Mouse (Mus musculus) intestine, embryonic 15.5 days (tissue): Measurements from ENCODE around the gene Zfp169. TPM values are rescaled to one million over a fixed set of nuclear protein-coding genes. Genes with fewer than 3 reads are reported as not detected.

Experiments
- ATAC-seq: fragments of 200-750 bp; cut with Nextera tagmentation; 2 replicates; pipeline ENCODE4 v1.8.0; 2017; ENCODE audit warnings: moderate TSS enrichment, moderate library complexity
- H3K27ac ChIP-seq: fragments of 300-500 bp; sonication (generic); 2 replicates; pipeline ENCODE4 v1.5.1; 2015; ENCODE audit warnings: mild to moderate bottlenecking, inconsistent platforms
- H3K27me3 ChIP-seq: fragments of 300-500 bp; sonication (generic); replicated peaks from 2 replicates; pipeline ENCODE4 v1.6.1; 2015; ENCODE audit warnings: inconsistent platforms
- H3K36me3 ChIP-seq: fragments of 300-500 bp; sonication (generic); 2 replicates; pipeline ENCODE4 v1.6.1; 2015; ENCODE audit warnings: inconsistent platforms
- H3K4me1 ChIP-seq: fragments of 300-500 bp; sonication (generic); replicated peaks from 2 replicates; pipeline ENCODE4 v1.6.1; 2015; ENCODE audit warnings: inconsistent platforms
- H3K4me2 ChIP-seq: fragments of 300-500 bp; sonication (generic); replicated peaks from 2 replicates; pipeline ENCODE4 v1.6.1; 2015; ENCODE audit warnings: mild to moderate bottlenecking, inconsistent platforms
- H3K4me3 ChIP-seq: fragments of 300-500 bp; sonication (generic); replicated peaks from 2 replicates; pipeline ENCODE4 v1.5.1; 2015; ENCODE audit warnings: inconsistent platforms
- H3K9ac ChIP-seq: fragments of 300-500 bp; sonication (generic); 2 replicates; pipeline ENCODE4 v1.6.1; 2015; ENCODE audit warnings: inconsistent platforms
- H3K9me3 ChIP-seq: fragments of 300-500 bp; sonication (generic); 2 replicates; pipeline ENCODE4 v1.6.1; 2016; ENCODE audit warnings: inconsistent platforms
- WGBS: fragments of 180-500 bp; shearing (Covaris S2); methylation state at CpG from one replicate; pipeline ENCODE4 v1.1.7; 2015; 5-methylcytosine and 5-hydroxymethylcytosine counted together
- polyA plus RNA-seq: library from polyadenylated mRNA; unstranded; fragments of >200 nt; fragmentation: Nextera tagmentation; extraction: Ambion mirVana; gene quantifications from 2 replicates; pipeline ENCODE4 v1.2.1, GENCODE M21; 2015

Gene Zfp169
- polyA plus RNA-seq, 1 experiment from 2014 or later = 3.0 TPM

DNA sequence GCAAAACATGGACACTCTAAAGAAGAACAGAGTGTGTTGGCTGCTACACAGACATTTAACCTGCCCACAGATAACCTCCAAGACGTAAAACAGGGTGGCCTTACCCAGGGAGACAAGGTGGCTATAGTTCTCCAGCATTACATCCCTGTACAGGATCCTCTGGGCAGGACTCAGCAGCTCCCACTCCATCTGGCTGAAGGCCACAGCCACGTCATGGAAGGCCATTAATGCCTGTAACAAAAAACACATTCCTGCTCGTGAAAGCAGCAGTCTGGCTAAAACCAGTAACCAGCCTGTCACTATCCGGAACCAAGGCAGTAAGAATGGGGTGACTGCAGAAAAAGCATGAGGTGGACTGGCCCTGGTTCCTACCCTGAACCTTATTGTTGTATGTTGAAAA, 14.6 kb downstream of the Zfp169 start:
- Histone ChIP-seq H3K27ac (no peak overlapping the region), H3K9ac (no peak overlapping the region), H3K27me3 (no peaks in the 10 kb centered on the region), H3K4me3 (no peak overlapping the region), H3K4me1 (no peaks in the 10 kb centered on the region), H3K4me2 (no peak overlapping the region), H3K9me3 (no peaks in the 10 kb centered on the region), H3K36me3 (peaks cover 7% of the 10 kb centered on the region)
- 57% methylated on average over 4 of the region's 4 CpGs for WGBS
- no peak for ATAC-seq

DNA sequence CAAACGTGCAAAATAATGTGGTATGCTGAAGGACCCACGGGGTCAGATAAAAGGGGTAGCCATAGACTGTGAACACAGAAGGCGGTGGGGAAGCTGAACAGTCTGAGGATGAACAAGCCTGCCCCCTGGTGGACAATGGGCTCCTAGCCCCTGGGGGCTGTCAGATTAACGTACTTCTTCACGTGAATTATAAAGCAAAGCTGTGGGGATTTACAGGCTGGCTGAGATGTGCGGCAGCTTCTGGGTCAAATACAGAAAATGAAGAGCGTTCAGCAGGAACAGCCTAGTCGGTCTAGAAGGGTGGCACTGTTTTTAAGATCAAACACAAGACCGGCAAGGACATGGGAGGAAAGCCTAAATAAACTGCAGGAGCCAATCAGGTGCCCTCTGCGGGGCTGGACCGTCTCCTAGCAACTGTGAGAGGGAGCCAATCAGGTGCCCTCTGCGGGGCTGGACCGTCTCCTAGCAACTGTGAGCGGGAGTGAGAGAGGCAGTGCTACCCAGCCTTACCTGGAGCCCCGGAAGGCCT, 15.5 kb downstream of the Zfp169 start:
- WGBS = 36% methylated on average over 15 of the region's 15 CpGs
- no peaks in the 10 kb centered on the region for H3K27me3 ChIP-seq
- no peak overlapping the region for H3K4me3 ChIP-seq
- H3K9ac ChIP-seq = no peak overlapping the region
- H3K27ac ChIP-seq = no peak overlapping the region
- peaks cover 3% of the 10 kb centered on the region; the same call in 1 of the 2 replicates for H3K36me3 ChIP-seq
- no peak overlapping the region for H3K4me2 ChIP-seq
- no peaks in the 10 kb centered on the region for H3K9me3 ChIP-seq
- peak; percentile 66 for ATAC-seq
- H3K4me1 ChIP-seq = no peaks in the 10 kb centered on the region

DNA sequence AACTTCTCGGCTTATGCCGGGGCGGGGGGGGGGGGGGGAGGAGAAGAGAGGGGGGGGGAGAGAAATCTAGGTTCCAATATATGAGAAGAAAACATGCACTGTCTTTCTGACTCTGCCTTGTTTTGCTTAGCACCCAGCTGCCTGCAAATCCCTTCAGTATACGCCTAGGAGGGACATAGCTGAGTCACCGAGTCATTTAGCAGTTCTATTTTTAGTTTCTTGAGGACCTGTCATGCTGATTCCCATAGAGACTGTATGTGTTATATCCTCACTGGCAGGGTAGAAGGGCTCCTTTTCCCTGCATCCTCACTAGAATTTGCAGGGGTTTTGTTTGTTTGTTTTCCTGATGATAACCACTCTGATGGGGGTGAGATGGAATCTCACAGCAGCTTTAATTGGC, 20.1 kb downstream of the Zfp169 start:
- H3K27ac ChIP-seq = no peak overlapping the region
- 77% methylated on average over 5 of the region's 5 CpGs for WGBS
- H3K9ac ChIP-seq = no peak overlapping the region
- H3K4me3 ChIP-seq = no peak overlapping the region
- no peaks in the 10 kb centered on the region for H3K4me1 ChIP-seq
- H3K27me3 ChIP-seq = no peaks in the 10 kb centered on the region
- H3K9me3 ChIP-seq = no peaks in the 10 kb centered on the region
- H3K36me3 ChIP-seq = peaks cover 23% of the 10 kb centered on the region
- no peak overlapping the region for H3K4me2 ChIP-seq
- ATAC-seq = no peak

GRCm38 (mm10) chr13:48490396-48491182, 22.7 kb downstream of the Zfp169 start:
- H3K9me3 ChIP-seq = no peaks in the 10 kb centered on the region
- no peak overlapping the region for H3K9ac ChIP-seq
- no peak overlapping the region for H3K4me3 ChIP-seq
- no peaks in the 10 kb centered on the region for H3K4me1 ChIP-seq
- 88% methylated on average over 35 of the region's 35 CpGs for WGBS
- H3K4me2 ChIP-seq = no peak overlapping the region
- H3K27me3 ChIP-seq = no peaks in the 10 kb centered on the region
- no peak for ATAC-seq
- H3K27ac ChIP-seq = no peak overlapping the region
- peaks cover 20% of the 10 kb centered on the region for H3K36me3 ChIP-seq

GRCm38 (mm10) chr13:48483606-48484005, 29.6 kb downstream of the Zfp169 start:
- no peaks in the 10 kb centered on the region for H3K27me3 ChIP-seq
- H3K4me1 ChIP-seq = no peaks in the 10 kb centered on the region
- no peaks in the 10 kb centered on the region for H3K9me3 ChIP-seq
- H3K27ac ChIP-seq = no peak overlapping the region
- no peak overlapping the region for H3K4me3 ChIP-seq
- no peak overlapping the region for H3K4me2 ChIP-seq
- WGBS = 90% methylated on average over 4 of the region's 4 CpGs
- H3K36me3 ChIP-seq = no peaks in the 10 kb centered on the region
- ATAC-seq = no peak
- no peak overlapping the region for H3K9ac ChIP-seq

DNA sequence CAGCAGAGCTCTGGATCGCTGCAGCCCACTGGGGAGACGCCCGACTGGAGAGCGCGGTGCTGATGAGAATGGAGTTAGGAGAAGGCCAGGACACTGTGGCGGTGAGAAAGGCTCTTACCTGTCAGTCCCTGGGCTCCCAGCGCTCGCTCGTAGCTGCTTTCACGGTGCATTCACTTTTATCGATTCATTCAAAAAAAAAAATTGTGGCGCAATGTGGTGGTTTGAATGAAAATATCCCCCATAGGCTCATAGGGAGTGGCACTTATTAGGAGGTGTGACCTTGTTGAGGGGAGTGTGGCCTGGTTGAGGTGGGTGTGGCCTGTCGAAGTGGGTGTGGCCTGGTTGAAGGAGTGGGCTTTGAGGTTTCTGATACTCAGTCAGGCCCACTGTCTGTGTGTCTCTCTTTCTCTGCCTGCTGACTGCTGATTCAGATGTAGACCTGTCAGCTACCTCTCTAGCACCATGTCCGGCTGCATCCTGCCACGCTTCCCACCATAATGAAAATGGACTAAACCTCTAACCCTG, 44.5 kb downstream of the Zfp169 start:
- H3K27ac ChIP-seq = no peak overlapping the region
- 54% methylated on average over 15 of the region's 15 CpGs for WGBS
- no peaks in the 10 kb centered on the region for H3K4me1 ChIP-seq
- H3K27me3 ChIP-seq = no peaks in the 10 kb centered on the region; the same call in 1 of the 2 replicates
- H3K4me3 ChIP-seq = no peak overlapping the region
- H3K4me2 ChIP-seq = no peak overlapping the region
- no peaks in the 10 kb centered on the region for H3K9me3 ChIP-seq
- H3K36me3 ChIP-seq = no peaks in the 10 kb centered on the region
- no peak for ATAC-seq
- H3K9ac ChIP-seq = no peak overlapping the region

GRCm38 (mm10) chr13:48466186-48466585, 47.1 kb downstream of the Zfp169 start:
- no peak overlapping the region for H3K4me2 ChIP-seq
- no peak overlapping the region for H3K27ac ChIP-seq
- H3K36me3 ChIP-seq = no peaks in the 10 kb centered on the region
- H3K4me1 ChIP-seq = no peaks in the 10 kb centered on the region
- no peaks in the 10 kb centered on the region for H3K9me3 ChIP-seq
- H3K27me3 ChIP-seq = no peaks in the 10 kb centered on the region; the same call in 1 of the 2 replicates
- no peak overlapping the region for H3K4me3 ChIP-seq
- 56% methylated on average over 10 of the region's 10 CpGs for WGBS
- ATAC-seq = no peak
- no peak overlapping the region for H3K9ac ChIP-seq

- H3K27me3 ChIP-seq = no peaks in the 10 kb centered on the region; the same call in 1 of the 2 replicates
- 10% methylated on average over 4 of the region's 4 CpGs for WGBS
- no peak overlapping the region for H3K9ac ChIP-seq
- H3K4me1 ChIP-seq = no peaks in the 10 kb centered on the region
- H3K4me2 ChIP-seq = no peak overlapping the region
- no peak for ATAC-seq
- no peaks in the 10 kb centered on the region for H3K36me3 ChIP-seq
- H3K27ac ChIP-seq = no peak overlapping the region
- no peaks in the 10 kb centered on the region for H3K9me3 ChIP-seq
- no peak overlapping the region for H3K4me3 ChIP-seq
Observed at GRCm38 (mm10) chr13:48464170-48464569, 49.1 kb downstream of the Zfp169 start.

GRCm38 (mm10) chr13:48459280-48459679, 54.0 kb downstream of the Zfp169 start:
- 74% methylated on average over 5 of the region's 5 CpGs for WGBS
- ATAC-seq = no peak
- Histone ChIP-seq H3K9ac (no peak overlapping the region), H3K4me1 (no peaks in the 10 kb centered on the region), H3K36me3 (no peaks in the 10 kb centered on the region), H3K4me2 (no peak overlapping the region), H3K27me3 (no peaks in the 10 kb centered on the region), H3K4me3 (no peak overlapping the region), H3K9me3 (no peaks in the 10 kb centered on the region), H3K27ac (no peak overlapping the region)

GRCm38 (mm10) chr13:48448119-48448518, 65.1 kb downstream of the Zfp169 start:
- WGBS = 52% methylated on average over 4 of the region's 4 CpGs
- no peak for ATAC-seq
- no peak overlapping the region for H3K4me2 ChIP-seq
- H3K27me3 ChIP-seq = no peaks in the 10 kb centered on the region
- H3K9me3 ChIP-seq = no peaks in the 10 kb centered on the region
- no peaks in the 10 kb centered on the region for H3K36me3 ChIP-seq
- no peak overlapping the region for H3K9ac ChIP-seq
- H3K27ac ChIP-seq = no peak overlapping the region
- no peak overlapping the region for H3K4me3 ChIP-seq
- H3K4me1 ChIP-seq = no peaks in the 10 kb centered on the region

- WGBS = 45% methylated on average over 8 of the region's 8 CpGs
- Histone ChIP-seq H3K9me3 (no peaks in the 10 kb centered on the region), H3K27ac (no peak overlapping the region), H3K9ac (no peak overlapping the region), H3K4me1 (no peaks in the 10 kb centered on the region), H3K4me3 (no peak overlapping the region), H3K27me3 (no peaks in the 10 kb centered on the region), H3K4me2 (no peak overlapping the region), H3K36me3 (no peaks in the 10 kb centered on the region)
- no peak for ATAC-seq
Observed at GRCm38 (mm10) chr13:48443996-48444395, 69.3 kb downstream of the Zfp169 start.

DNA sequence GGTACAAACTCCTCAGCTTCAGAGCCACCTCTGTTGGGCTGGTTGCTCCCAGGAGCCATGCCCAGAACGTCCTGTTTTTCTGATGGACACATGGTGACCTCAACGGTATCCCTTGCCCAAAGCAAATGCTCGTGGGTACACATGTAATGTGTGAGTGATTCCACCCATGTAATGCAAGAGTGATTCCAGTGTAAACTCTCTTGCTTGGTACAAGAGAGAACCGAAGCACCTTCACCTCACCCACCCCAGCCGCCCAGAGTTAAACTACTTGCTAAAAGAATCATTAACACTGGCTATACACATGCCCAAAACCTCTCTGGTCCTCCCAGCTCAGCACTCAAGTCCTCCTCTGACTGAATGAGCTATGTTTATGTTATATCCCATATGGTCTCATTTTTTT, 74.9 kb downstream of the Zfp169 start:
- H3K9ac ChIP-seq = no peak overlapping the region
- H3K4me3 ChIP-seq = no peak overlapping the region
- no peak for ATAC-seq
- no peak overlapping the region for H3K27ac ChIP-seq
- H3K4me2 ChIP-seq = no peak overlapping the region
- no peaks in the 10 kb centered on the region for H3K9me3 ChIP-seq
- 75% methylated on average over 5 of the region's 5 CpGs for WGBS
- no peaks in the 10 kb centered on the region for H3K36me3 ChIP-seq
- H3K27me3 ChIP-seq = no peaks in the 10 kb centered on the region
- 0 out of 2 replicates have a peak, but pooled peaks cover 5% of the 10 kb centered on the region for H3K4me1 ChIP-seq
